Mouse (Mus musculus): ENCODE measurements around the gene Fbxl16. TPM values are rescaled to one million over a fixed set of nuclear protein-coding genes. Genes with fewer than 3 reads are reported as not detected.

Gene Fbxl16
- polyA plus RNA-seq, 1 experiment from 2014 or later: 29.1 TPM

- no peaks in the 10 kb centered on the region for H3K9me3 ChIP-seq
- H3K36me3 ChIP-seq: no peaks in the 10 kb centered on the region
- H3K4me3 ChIP-seq: peak overlapping the region; percentile 69
- WGBS: 15% methylated on average over 6 of the region's 6 CpGs
- H3K9ac ChIP-seq: peak overlapping the region; percentile 85
- H3K4me1 ChIP-seq (replicated peaks): peaks cover 26% of the 10 kb centered on the region
- H3K27me3 ChIP-seq: no peaks in the 10 kb centered on the region; the same call in 1 of the 2 replicates
- ATAC-seq (ENCODE audit: low FRiP score): peak; percentile 46; the same call in 1 of the 2 replicates
- peak overlapping the region; percentile 91 for H3K27ac ChIP-seq
- H3K4me2 ChIP-seq: peak overlapping the region; percentile 82
Observed at GRCm38 (mm10) chr17:25861704-25862612, 53.1 kb downstream of the Fbxl16 start.

DNA sequence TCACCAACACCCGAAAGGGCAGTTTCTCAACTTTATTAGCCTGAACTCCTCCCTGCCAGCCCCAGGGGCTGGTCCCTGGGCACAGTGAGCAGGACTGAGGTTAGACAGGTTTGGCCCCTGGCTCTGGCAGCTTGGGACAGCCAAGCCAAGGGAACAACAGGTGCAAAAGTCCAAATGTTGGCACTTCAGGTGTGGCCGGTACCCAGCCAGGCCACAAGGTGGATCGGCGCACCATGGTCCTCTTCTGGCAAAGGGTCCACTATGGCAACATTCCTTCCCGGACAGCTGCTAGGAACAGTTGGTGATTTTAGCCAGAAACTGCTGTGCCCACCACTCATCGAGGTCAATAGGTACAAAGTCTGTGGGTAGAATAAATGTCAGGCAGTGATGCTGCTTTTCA, 54.8 kb downstream of the Fbxl16 start:
- Histone ChIP-seq H3K9ac (no peak overlapping the region), H3K4me2 (no peak overlapping the region), H3K4me1 (replicated peaks) (peaks cover 33% of the 10 kb centered on the region), H3K9me3 (no peaks in the 10 kb centered on the region), H3K27ac (no peak overlapping the region), H3K4me3 (no peak overlapping the region), H3K36me3 (no peaks in the 10 kb centered on the region), H3K27me3 (peaks cover 3% of the 10 kb centered on the region)
- ATAC-seq (ENCODE audit: low FRiP score): no peak
- WGBS: 87% methylated on average over 6 of the region's 6 CpGs

- Histone ChIP-seq H3K27ac (no peak overlapping the region), H3K4me1 (replicated peaks) (peaks cover 38% of the 10 kb centered on the region), H3K4me2 (no peak overlapping the region), H3K4me3 (no peak overlapping the region), H3K9ac (no peak overlapping the region), H3K36me3 (no peaks in the 10 kb centered on the region), H3K27me3 (peaks cover 3% of the 10 kb centered on the region), H3K9me3 (no peaks in the 10 kb centered on the region)
- ATAC-seq (ENCODE audit: low FRiP score): no peak
- WGBS: 93% methylated on average over 14 of the region's 14 CpGs
Observed at GRCm38 (mm10) chr17:25864311-25864710, 55.4 kb downstream of the Fbxl16 start.

DNA sequence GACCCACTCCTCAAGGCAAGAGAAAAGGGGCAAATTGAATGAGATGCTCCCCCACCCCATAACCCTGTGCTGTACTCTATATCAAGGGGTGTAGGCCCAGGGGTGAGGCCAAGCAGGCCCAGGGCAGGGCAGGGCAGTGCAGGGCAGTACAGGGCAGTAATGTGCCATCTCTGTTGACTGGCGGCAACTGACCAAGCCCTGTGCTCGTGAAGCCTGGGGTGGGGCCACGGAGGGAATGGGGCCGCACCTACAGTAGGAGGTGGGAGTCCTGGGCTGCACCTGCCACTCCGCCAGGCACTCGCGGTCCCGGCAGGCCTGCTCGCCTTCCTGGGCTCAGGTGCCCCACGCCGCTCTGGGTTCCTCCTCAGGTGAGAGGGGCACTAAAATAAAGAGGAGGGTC, 56.4 kb downstream of the Fbxl16 start:
- H3K9me3 ChIP-seq: no peaks in the 10 kb centered on the region
- no peak for ATAC-seq (ENCODE audit: low FRiP score)
- H3K27ac ChIP-seq: no peak overlapping the region
- H3K27me3 ChIP-seq: peaks cover 3% of the 10 kb centered on the region
- peak overlapping the region; percentile 19; the same call in 1 of the 2 replicates for H3K9ac ChIP-seq
- 96% methylated on average over 11 of the region's 11 CpGs for WGBS
- no peak overlapping the region for H3K4me3 ChIP-seq
- no peak overlapping the region for H3K4me2 ChIP-seq
- no peaks in the 10 kb centered on the region for H3K36me3 ChIP-seq
- H3K4me1 ChIP-seq (replicated peaks): peaks cover 34% of the 10 kb centered on the region

DNA sequence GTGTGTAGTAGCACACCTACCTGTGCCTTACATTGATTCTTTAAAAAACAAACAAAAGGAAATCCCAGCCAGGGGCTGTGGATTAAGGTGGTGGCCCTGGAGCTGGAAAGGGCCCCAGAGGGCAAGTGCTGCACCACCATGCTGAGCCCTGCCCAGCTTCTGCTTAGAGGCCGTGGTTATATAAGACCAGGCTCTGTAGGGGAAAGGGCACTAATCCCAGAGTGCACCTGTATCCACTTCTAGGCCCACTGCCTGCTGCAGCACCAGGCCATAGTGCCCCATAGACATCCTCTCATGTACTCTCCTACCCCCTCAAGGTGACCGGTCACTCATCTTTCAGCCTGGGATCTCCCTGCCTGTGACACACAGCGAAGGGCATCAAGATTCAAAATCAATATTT, 57.3 kb downstream of the Fbxl16 start:
- Histone ChIP-seq H3K9ac (no peak overlapping the region), H3K27me3 (peaks cover 3% of the 10 kb centered on the region), H3K4me3 (no peak overlapping the region), H3K27ac (no peak overlapping the region), H3K4me1 (replicated peaks) (peaks cover 25% of the 10 kb centered on the region), H3K36me3 (no peaks in the 10 kb centered on the region), H3K4me2 (no peak overlapping the region), H3K9me3 (no peaks in the 10 kb centered on the region)
- WGBS: 98% methylated on average over 3 of the region's 3 CpGs
- no peak for ATAC-seq (ENCODE audit: low FRiP score)

DNA sequence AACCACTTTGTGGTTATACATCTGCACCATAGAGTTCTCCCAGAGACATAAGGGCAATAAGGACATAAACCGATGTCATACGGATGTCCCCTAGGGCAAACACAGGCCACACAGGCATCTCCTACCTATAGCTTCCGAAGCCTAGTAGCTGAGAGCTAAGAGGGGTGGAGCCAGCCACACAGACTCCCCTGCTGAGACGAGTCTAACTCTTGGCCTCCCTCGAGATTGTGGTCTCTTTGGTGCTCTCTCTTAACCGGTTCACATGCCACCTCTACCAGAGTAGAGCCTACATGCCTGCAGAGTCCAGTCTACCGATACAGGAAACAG, 58.6 kb downstream of the Fbxl16 start:
- peak overlapping the region; percentile 98 for H3K4me2 ChIP-seq
- no peak overlapping the region for H3K27ac ChIP-seq
- no peaks in the 10 kb centered on the region for H3K9me3 ChIP-seq
- H3K9ac ChIP-seq: peak overlapping the region; percentile 86
- H3K4me1 ChIP-seq (replicated peaks): peaks cover 17% of the 10 kb centered on the region
- ATAC-seq (ENCODE audit: low FRiP score): no peak
- 22% methylated on average over 7 of the region's 7 CpGs for WGBS
- H3K36me3 ChIP-seq: no peaks in the 10 kb centered on the region
- peaks cover 3% of the 10 kb centered on the region for H3K27me3 ChIP-seq
- H3K4me3 ChIP-seq: peak overlapping the region; percentile 66

DNA sequence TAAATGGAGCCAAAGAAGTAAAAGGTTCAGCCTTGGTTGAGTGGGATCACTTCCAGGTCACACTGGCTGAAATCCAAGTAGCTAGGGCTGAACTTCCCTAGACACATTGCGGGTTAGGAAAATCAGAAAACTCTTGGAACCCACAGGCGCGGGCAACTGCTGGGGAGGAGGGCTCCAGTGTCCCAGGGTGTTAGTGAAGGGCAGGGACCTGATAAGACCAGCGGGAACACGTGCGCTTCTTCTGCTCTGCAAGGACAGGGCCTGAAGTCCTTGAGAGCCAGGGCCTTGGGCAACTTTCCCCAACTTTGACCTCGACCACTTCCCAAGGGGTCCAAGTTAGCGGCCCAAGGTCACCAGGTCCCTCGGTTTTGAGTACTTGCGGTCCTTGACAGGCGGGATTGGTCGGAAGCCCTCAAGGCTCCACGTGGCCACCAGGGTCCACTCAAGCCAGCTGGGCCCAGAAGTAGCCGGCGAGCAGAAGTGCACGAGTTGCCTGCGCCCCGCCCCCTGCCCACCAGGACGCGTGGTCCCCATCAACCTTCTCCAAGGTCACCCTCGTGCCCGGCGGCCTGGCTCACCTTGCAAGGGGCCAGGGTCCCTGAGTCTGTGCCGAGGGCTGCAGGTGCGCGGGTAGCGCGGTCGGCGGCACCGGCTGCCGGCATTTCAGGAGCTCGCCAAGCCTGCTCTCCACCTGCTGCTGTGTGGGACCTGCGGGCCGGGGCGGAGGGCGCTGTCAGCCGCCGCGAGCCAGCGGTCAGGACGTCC, 59.1 kb downstream of the Fbxl16 start:
- H3K9ac ChIP-seq: peak overlapping the region; percentile 86
- peak; percentile 43 for ATAC-seq (ENCODE audit: low FRiP score)
- H3K9me3 ChIP-seq: no peaks in the 10 kb centered on the region
- H3K4me3 ChIP-seq: peak overlapping the region; percentile 66
- peaks cover 3% of the 10 kb centered on the region for H3K27me3 ChIP-seq
- H3K4me2 ChIP-seq: peak overlapping the region; percentile 98
- H3K27ac ChIP-seq: peak overlapping the region; percentile 49; the same call in 1 of the 2 replicates
- peaks cover 17% of the 10 kb centered on the region for H3K4me1 ChIP-seq (replicated peaks)
- no peaks in the 10 kb centered on the region for H3K36me3 ChIP-seq
- WGBS: 2% methylated on average over 42 of the region's 42 CpGs

- H3K9me3 ChIP-seq: no peaks in the 10 kb centered on the region
- H3K4me2 ChIP-seq: peak within 1 kb of the TSS; percentile 98
- H3K9ac ChIP-seq: peak within 1 kb of the TSS; percentile 86
- peaks cover 3% of the 10 kb centered on the region for H3K27me3 ChIP-seq
- WGBS: 0% methylated on average over 24 of the region's 24 CpGs
- H3K27ac ChIP-seq: peak within 1 kb of the TSS; percentile 49
- H3K4me3 ChIP-seq: peak within 1 kb of the TSS; percentile 66
- peak; percentile 83 for ATAC-seq (ENCODE audit: low FRiP score)
- H3K36me3 ChIP-seq: no peaks in the 10 kb centered on the region
- peaks cover 18% of the 10 kb centered on the region for H3K4me1 ChIP-seq (replicated peaks)
Observed at GRCm38 (mm10) chr17:25868601-25869191, 59.8 kb downstream of the Fbxl16 start, which contains the start of gene Mcrip2. Gene Mcrip2, minus strand, starts transcription at chr17:25868764.

- Histone ChIP-seq H3K27me3 (peaks cover 3% of the 10 kb centered on the region), H3K36me3 (no peaks in the 10 kb centered on the region), H3K4me2 (no peak overlapping the region), H3K4me1 (replicated peaks) (peaks cover 26% of the 10 kb centered on the region), H3K9me3 (no peaks in the 10 kb centered on the region), H3K4me3 (no peak overlapping the region), H3K27ac (no peak overlapping the region), H3K9ac (no peak overlapping the region)
- 89% methylated on average over 8 of the region's 8 CpGs for WGBS
- ATAC-seq (ENCODE audit: low FRiP score): no peak
Observed at GRCm38 (mm10) chr17:25869498-25869897, 60.6 kb downstream of the Fbxl16 start.

- Histone ChIP-seq H3K27me3 (peaks cover 3% of the 10 kb centered on the region), H3K27ac (no peak overlapping the region), H3K4me1 (replicated peaks) (peaks cover 26% of the 10 kb centered on the region), H3K36me3 (no peaks in the 10 kb centered on the region), H3K9ac (no peak overlapping the region), H3K4me3 (no peak overlapping the region), H3K4me2 (no peak overlapping the region), H3K9me3 (no peaks in the 10 kb centered on the region)
- no peak for ATAC-seq (ENCODE audit: low FRiP score)
- WGBS: 86% methylated on average over 2 of the region's 2 CpGs
Observed at GRCm38 (mm10) chr17:25869954-25870353, 61.1 kb downstream of the Fbxl16 start.

Measured in hindbrain, embryonic 13.5 days (tissue).